Mouse (Mus musculus) heart, adult 18-20 months (tissue): ENCODE measurements at regions not wholly inside any gene's neighbourhood (a gene's known extent, or its start where the extent isn't known, plus 50 kb on each side); places are given as distances from the start of the nearest gene placed in this dataset.

Source experiments
- DNase-seq, 2 experiments: peaks; one replicate each; pipeline ENCODE4 v3.0.0; 2021 to 2022; ENCODE audit warnings: mixed read lengths in 1 of 2

GRCm38 (mm10) chr1:168010416-168010815 is 321.4 kb downstream of the Lmx1a start:
- peak; percentile 7 to 20 for DNase-seq

GRCm38 (mm10) chr1:168012069-168012468 is 323.0 kb downstream of the Lmx1a start:
- DNase-seq: peak; percentile 71 to 79

GRCm38 (mm10) chr1:168012611-168013010 is 323.6 kb downstream of the Lmx1a start:
- DNase-seq: peak in 1 of 2 experiments; percentile 6

- DNase-seq: peak; percentile 9 to 19
Observed at GRCm38 (mm10) chr1:168016375-168016890, 327.4 kb downstream of the Lmx1a start.

GRCm38 (mm10) chr1:168026481-168026880 is 337.4 kb downstream of the Lmx1a start:
- no peak for DNase-seq

- DNase-seq: no peak
Observed at GRCm38 (mm10) chr1:168044765-168045164, 355.7 kb downstream of the Lmx1a start.

- no peak for DNase-seq
Observed at GRCm38 (mm10) chr1:168046347-168046746, 357.3 kb downstream of the Lmx1a start.

- no peak for DNase-seq
Observed at GRCm38 (mm10) chr1:168046749-168047148, 357.7 kb downstream of the Lmx1a start.

- DNase-seq: no peak
Observed at GRCm38 (mm10) chr1:168049965-168050364, 360.9 kb downstream of the Lmx1a start.

GRCm38 (mm10) chr1:168056479-168056878 is 367.4 kb downstream of the Lmx1a start:
- no peak for DNase-seq

- no peak for DNase-seq
Observed at GRCm38 (mm10) chr1:168057479-168057878, 368.4 kb downstream of the Lmx1a start.

- no peak for DNase-seq
Observed at GRCm38 (mm10) chr1:168058769-168059168, 369.7 kb downstream of the Lmx1a start.

GRCm38 (mm10) chr1:168064065-168064664 is 367.9 kb downstream of the Pbx1 start:
- no peak for DNase-seq

- no peak for DNase-seq
Observed at GRCm38 (mm10) chr1:168065598-168066041, 366.4 kb downstream of the Pbx1 start.

GRCm38 (mm10) chr1:168066810-168067209 is 365.3 kb downstream of the Pbx1 start:
- DNase-seq: no peak

- DNase-seq: peak; percentile 12 to 23
Observed at GRCm38 (mm10) chr1:168068003-168068919, 363.8 kb downstream of the Pbx1 start.

- no peak for DNase-seq
Observed at GRCm38 (mm10) chr1:168068920-168069590, 363.0 kb downstream of the Pbx1 start.
